Mouse (Mus musculus): Measurements from ENCODE around the gene Erp44. TPM values are rescaled to one million over a fixed set of nuclear protein-coding genes. Genes with fewer than 3 reads are reported as not detected.

Erp44 gene
- total RNA-seq, 2 experiments from 2014 or later = 28.7 to 34.2 TPM

GRCm38 (mm10) chr4:48242482-48242881, 36.9 kb downstream of the Erp44 start:
- intact Hi-C loops (cut with DNase I) = no loop called here
- no peak for DNase-seq

DNA sequence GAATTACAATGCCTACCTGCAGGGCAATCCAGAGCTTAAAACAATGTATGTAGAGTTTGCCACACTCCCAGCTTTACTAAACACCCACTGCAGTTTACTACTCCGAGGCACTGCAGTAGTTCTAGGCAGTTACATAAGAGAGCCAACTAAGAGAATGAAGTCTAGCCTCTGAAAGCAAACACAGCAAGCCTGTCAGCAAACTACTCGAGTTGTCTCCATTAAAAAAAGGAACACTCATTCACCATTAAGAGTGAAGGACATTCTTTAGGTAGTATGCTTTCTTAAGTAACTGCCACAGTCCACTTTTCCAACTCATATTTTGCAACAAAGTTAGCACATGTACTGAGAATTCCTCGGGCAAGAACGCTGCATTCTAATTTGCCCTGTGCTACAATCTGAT, 40.3 kb downstream of the Erp44 start:
- DNase-seq = no peak
- intact Hi-C loops (cut with DNase I) = no loop called here

DNA sequence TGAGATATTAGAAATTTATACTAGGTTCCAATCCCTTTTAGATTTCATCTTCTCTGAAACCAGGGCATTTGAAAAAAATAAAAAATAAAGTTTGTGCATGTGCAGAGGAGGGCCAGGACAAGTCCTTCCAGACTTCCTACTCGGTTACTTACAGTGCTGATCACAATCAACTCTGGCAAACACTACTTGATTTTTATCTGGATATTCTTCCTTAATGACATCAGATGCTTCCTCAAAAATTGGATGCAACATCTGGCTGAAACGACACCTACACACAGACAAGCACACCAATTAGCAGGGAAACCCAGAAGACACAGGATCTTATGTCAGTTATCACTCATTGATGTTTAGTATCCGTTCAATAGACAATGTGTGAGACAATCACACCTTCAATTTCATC, 42.6 kb downstream of the Erp44 start:
- intact Hi-C loops (cut with DNase I) = no loop called here
- no peak for DNase-seq

- no peak for DNase-seq
Measured at GRCm38 (mm10) chr4:48226800-48227199, 52.6 kb downstream of the Erp44 start.

DNA sequence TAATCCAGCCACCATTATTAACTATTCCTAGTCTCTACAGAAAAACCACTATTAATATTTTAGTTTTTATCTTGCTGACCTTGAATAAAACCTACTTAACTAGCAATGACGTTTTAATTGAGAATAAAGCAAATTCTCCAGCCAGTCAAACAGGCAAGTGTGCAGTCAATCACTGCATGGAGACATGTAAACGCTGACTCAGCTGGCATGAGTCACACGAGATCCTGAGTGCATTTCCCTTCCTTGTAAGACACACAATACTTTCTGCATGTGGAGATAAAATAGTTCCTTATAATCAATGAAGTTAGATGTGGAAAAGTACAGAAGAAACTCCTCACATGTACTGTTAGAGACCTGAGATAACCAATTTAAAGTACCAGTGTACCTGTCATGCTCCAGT, 53.8 kb downstream of the Erp44 start:
- no peak for DNase-seq
- intact Hi-C loops (cut with DNase I) = loop anchor here (1.0 kb wide), 1 partner anchor 156 kb away; no protein-coding TSS in a partner anchor

More at GRCm38 (mm10) chr4:48226800-48227199, 52.6 kb downstream of the Erp44 start:
- intact Hi-C loops (cut with DNase I) = no loop called here

GRCm38 (mm10) chr4:48225173-48225572, 54.2 kb downstream of the Erp44 start:
- intact Hi-C loops (cut with DNase I) = loop anchor here (1.0 kb wide), 1 partner anchor 156 kb away; no protein-coding TSS in a partner anchor
- peak; percentile 75 for DNase-seq

DNA sequence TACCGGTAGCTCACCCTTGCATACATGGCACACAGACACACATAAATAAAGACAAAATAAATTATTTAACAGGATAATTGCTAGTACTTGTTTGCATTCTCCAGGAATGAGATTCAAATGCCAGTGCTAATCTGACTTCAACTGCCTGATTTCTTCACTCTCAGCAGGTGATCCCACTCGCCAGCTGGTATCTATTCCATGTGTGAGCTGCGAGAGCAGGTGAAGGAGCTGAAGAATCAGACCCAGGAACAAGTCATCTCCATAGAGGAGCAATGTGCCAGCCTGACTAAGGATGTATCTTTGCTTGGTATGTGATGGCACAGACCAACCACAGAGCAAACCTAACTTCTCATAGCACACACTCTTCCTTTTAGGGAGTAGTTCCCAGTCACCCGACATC, 75.8 kb downstream of the Erp44 start:
- no peak for DNase-seq
- intact Hi-C loops (cut with DNase I) = no loop called here

DNA sequence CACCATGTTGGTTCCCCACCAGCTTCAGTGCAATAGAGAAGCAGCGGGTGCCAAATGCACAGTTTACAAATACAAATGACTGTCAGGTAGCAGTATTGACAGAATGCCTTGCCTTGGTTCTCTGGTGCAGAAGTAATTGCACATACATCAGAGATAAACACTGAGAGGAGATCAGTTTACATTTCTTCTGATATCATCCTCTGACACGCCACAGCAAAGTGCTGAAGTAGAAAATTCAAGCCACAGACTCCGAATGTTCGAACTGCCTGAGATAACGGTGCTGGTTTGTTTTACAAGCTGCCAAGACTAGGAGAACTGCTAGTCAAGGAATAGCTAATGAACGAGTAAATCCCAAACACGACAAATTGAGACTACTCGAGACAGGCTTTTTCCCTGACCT, 80.9 kb downstream of the Erp44 start:
- intact Hi-C loops (cut with DNase I) = loop anchor here (5.0 to 10.0 kb wide), 2 partner anchors 676 to 694 kb away; no protein-coding TSS in a partner anchor
- no peak for DNase-seq

DNA sequence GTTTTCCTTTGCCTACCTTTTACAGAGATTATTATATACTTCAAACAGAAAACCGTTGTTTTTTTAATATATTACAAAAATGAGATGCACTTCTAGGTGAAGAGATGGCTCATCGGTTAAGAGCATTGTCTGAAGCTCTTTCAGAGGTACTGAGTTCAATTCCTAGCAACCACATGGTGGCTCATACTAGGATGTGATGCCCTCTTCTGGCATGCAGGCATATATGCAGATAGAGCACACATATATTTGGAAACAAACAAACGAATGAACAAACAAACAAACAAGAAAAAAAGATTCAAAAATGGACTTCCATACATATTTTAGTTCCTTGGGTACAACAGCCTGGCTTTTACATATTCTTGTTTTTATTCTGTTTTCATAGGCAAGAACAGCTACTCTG, 81.4 kb downstream of the Erp44 start:
- intact Hi-C loops (cut with DNase I) = loop anchor here (5.0 to 10.0 kb wide), 2 partner anchors 676 to 693 kb away; no protein-coding TSS in a partner anchor
- DNase-seq = no peak

DNA sequence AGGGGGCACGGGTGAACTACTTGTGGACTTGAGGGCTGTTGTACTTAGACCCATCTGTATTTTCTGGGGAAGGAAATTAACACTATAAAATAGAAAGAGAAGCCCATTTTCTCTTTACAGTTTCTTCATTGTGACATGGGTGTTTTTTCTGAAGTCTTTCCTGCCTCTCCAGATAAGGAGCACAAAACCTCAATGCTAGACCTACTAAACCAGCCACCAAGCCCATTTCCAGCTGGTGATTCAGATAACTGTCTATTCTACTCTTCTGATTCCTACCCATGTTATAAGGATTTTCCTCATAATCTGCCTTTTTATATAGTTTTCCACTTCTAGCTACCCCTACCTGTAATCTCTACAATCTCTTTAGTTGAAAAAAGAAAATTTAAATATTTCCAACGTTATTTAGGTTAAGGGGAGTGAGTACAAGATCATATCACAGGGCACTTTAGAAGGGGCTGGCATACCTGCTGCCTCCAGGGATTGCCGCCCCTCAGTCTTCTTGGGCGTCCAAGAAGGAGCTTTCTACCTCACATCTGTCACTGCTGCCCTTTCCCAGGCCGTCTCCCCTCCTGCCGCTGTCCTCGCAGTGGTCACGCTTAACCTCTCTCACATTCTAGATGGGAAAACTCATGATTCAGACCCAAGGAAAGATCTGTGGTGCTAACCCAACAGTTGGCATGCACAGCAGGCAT, 97.1 kb downstream of the Erp44 start:
- intact Hi-C loops (cut with DNase I) = no loop called here
- no peak for DNase-seq

DNA sequence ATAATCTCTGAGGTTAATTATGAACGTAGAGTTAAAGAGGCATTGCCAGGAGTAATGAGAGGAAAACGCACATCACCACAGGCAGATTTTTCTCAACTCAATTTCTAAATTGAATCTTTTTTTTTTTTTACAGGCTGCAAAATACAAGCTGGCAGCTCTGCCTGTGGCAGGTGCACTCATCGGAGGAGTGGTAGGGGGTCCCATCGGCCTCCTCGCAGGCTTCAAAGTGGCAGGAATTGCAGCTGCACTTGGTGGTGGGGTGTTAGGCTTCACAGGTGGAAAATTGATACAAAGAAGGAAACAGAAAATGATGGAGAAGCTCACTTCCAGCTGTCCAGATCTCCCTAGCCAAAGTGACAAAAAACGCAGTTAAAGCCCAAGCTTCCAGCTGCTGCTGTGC, 98.0 kb downstream of the Erp44 start:
- no peak for DNase-seq
- intact Hi-C loops (cut with DNase I) = no loop called here

GRCm38 (mm10) chr4:48180922-48181321, 98.4 kb downstream of the Erp44 start:
- no peak for DNase-seq
- intact Hi-C loops (cut with DNase I) = no loop called here

- intact Hi-C loops (cut with DNase I) = no loop called here
- no peak for DNase-seq
Measured at GRCm38 (mm10) chr4:48175666-48176065, 103.7 kb downstream of the Erp44 start.

- intact Hi-C loops (cut with DNase I) = loop anchor here (10.0 kb wide), 1 partner anchor 589 kb away; no protein-coding TSS in a partner anchor
- DNase-seq = no peak
Measured at GRCm38 (mm10) chr4:48163851-48164250, 115.5 kb downstream of the Erp44 start.

DNA sequence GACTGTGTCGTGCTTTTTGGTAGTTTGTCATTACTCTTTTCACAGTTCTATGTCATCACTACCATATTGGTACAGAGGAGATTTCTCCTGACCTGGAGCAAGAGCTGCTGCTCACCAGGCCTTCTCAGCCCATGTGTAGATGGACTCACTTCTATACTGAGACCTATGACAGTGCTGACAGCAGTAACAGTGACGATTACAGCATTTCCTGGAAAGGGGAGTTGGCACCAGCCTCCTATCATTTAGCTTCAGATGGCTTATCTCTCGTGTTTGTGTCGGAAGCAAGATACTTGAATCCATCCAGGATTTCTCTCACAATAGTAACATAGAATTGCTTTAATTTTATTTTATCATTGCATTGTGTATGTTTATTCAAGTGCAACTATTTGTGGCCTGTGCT, 119.0 kb downstream of the Erp44 start:
- DNase-seq = no peak
- intact Hi-C loops (cut with DNase I) = loop anchor here (10.0 kb wide), 1 partner anchor 586 kb away; no protein-coding TSS in a partner anchor

- no peak for DNase-seq
- intact Hi-C loops (cut with DNase I) = no loop called here
Measured at GRCm38 (mm10) chr4:48155864-48156263, 123.5 kb downstream of the Erp44 start.

GRCm38 (mm10) chr4:48153229-48153628, 126.1 kb downstream of the Erp44 start:
- intact Hi-C loops (cut with DNase I) = no loop called here
- no peak for DNase-seq

DNA sequence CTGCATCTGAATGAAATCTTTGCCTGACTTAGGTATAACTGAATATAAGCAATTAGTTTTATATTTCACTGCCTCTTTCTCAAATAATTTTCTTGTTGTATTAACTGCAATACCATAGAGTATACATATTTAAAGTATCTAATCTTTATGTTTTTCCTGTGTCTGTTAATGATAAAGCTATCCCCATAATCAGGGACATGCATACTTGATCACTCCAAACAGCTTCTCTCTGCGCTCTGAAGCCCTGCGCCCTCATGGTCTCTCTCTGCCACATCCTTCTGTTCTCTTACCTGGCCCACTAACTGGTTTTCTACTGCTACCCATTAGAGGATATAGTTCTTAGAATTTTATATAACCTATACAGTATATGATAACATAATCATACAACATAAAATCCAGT, 129.9 kb downstream of the Erp44 start:
- intact Hi-C loops (cut with DNase I) = no loop called here
- DNase-seq = no peak

Data from heart, postnatal 36 days (tissue).